Mouse (Mus musculus): ENCODE results near the gene Relb.

DNA sequence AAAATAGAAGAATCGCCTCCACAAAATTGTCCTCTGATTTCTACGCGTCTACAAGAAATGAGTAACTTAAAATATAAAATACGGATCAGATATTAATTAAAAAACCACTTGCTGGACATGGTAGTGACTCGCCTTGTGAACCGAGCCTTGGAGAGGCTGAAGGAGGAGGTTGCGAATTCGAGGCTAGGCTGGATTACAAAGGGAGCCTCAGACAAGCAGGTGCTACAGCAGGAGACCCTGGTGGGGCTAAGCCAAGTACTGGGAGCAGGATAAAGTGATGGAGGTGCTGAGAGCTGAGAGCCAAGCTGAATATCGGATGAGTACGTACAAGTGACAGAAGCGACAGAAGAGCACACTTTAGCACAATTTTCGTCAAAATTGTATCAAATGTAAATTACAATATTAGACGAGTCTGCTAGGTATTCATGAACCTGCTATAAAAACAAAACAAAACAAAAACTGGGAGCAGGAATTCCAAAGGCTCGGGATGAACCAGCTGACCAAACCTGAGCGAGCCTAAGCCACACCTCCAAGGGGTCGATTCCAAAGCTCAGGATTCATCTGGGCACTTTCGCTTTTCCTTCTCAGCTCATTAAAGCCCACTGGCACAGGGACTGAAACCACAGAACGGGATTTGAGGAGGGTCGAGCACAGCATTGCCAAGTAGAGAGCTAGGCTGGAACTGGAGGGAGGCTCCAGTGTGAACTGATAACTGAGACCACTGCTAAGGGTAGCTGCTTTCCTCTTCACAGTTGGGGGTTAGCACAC lies 66.4 kb downstream of the Relb start, which contains the start of gene Ppp1r37:
- TF ChIP-seq POLR2A (IDR thresholded peaks at IDR 0.05; ENCODE audit: insufficient read length, low read depth) (no peak), POLR2AphosphoS2 (IDR thresholded peaks at IDR 0.05; ENCODE audit: insufficient read length, low read depth) (no peak), CEBPB (IDR thresholded peaks at IDR 0.05; ENCODE audit: insufficient read depth, poor library complexity, severe bottlenecking) (no peak)

Measured in myocyte (in vitro differentiated cells).